Mouse (Mus musculus) thymus, postnatal 36 days (tissue): ENCODE measurements at regions not wholly inside any gene's neighbourhood (a gene's known extent, or its start where the extent isn't known, plus 50 kb on each side); places are given as distances from the start of the nearest gene placed in this dataset.

Source experiments
- DNase-seq, 2 experiments: peaks; one replicate each; pipeline ENCODE4 v3.0.0; 2022; ENCODE audit warnings: mixed read lengths in 2 of 2

- no peak for DNase-seq
These were observed 381.3 kb downstream of the Zfp536 start for GRCm38 (mm10) chr7:37392122-37392521.

- DNase-seq, result no peak
These were observed 380.8 kb downstream of the Zfp536 start for GRCm38 (mm10) chr7:37392604-37393003.

- DNase-seq, result no peak
These were observed 380.4 kb downstream of the Zfp536 start for GRCm38 (mm10) chr7:37393071-37393470.

GRCm38 (mm10) chr7:37394965-37395426, 378.4 kb downstream of the Zfp536 start:
- no peak for DNase-seq

GRCm38 (mm10) chr7:37395881-37396513, 377.4 kb downstream of the Zfp536 start:
- DNase-seq, result no peak

- no peak for DNase-seq
These were observed 370.0 kb downstream of the Zfp536 start for GRCm38 (mm10) chr7:37403483-37403882.

- no peak for DNase-seq
These were observed 360.1 kb downstream of the Zfp536 start for GRCm38 (mm10) chr7:37413350-37413749.

GRCm38 (mm10) chr7:37421704-37422103, 351.7 kb downstream of the Zfp536 start:
- peak in 1 of 2 experiments; percentile 10 for DNase-seq
